Mouse (Mus musculus): Measurements from ENCODE around the gene Gm20547.
A peak's percentile ranks its signal among the peaks of the same experiment; 100 is the strongest.
"Not testable (repeated sequence)": the region's sequence is repeated elsewhere in the genome, so short reads cannot be mapped to it uniquely, and the experiment has no call there.

Gene Gm20547

GRCm38 (mm10) chr17:34881683-34882310 is at the start of gene Gm20547:
TSS of gene Gm20547 (minus strand) at chr17:34882042.
- DNase-seq (ENCODE audit: low spot score in 2 of 2), result no peak

DNA sequence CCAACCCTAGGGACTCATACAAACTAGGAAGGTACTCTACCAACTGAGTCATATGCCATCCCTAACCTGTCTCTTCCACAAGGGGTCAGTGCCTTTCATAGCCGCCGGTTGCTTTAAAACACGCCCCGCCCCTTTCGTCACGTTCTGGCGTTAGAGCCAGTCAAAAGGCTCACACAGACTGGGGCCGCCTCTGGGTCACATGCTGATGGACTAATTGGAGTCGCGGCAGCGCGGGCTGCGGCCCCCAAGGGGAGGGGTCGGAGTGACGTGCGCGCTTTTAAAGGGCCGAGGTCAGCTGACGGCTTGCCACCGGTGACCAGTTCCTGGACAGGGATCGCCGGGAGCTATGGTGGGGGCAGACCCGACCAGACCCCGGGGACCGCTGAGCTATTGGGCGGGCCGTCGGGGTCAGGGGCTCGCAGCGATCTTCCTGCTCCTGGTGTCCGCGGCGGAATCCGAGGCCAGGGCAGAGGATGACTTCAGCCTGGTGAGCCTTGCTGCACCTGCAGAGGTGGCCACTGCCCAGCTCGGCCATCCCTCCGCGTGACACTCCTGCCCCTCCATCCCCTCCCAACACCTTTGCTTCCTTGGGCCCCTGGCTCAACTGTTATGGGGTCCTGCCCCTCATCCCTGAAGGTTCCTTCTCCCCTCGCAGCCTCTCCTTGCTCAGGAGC is 49.4 kb upstream of the Gm20547 start, which contains the start of gene Neu1:
Gene Neu1, plus strand, starts transcription at position 193 of the 674 bp plus-strand sequence.
- peak; percentile 98 for DNase-seq (ENCODE audit: low spot score in 2 of 2)

DNA sequence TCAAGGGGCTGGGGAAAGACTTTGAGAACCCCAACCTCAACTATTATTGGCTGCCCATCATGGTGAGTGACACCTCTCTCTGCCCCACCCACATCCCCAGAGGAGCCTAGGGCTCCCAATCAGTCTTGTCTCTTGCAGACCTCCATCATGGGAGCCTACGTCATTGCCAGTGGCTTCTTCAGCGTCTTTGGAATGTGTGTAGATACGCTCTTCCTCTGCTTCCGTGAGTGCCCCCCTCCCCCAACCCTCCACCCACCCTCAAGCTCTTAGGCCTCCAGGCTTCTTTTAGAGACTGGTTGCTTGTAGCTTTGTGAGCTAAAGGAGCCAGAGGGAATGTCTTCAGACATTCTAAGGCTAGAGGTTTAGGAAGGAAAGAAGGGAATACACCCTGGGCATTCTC is 47.0 kb upstream of the Gm20547 start:
- no peak for DNase-seq (ENCODE audit: low spot score in 2 of 2)

GRCm38 (mm10) chr17:34927306-34928019 is 45.6 kb upstream of the Gm20547 start:
- DNase-seq (ENCODE audit: low spot score in 2 of 2), result no peak

DNA sequence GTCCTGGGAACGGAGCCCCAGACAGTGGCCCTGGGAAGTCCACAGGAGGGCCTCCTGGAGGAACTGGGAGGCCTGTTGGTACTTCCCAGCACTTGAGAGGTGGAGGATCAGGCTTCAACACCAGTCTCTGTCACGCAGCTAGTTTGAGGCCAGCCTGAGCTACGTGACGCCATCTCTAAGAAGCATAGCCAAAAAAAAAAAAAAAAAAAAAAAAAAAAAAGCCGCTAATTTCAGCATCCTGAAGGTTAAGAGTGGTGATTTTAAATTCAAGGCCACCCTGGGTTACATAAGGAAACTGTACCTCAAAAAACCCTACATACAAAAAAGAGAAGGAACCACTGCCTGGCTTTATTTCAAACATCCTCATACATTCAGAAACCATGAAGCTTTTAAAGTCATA is 42.4 kb upstream of the Gm20547 start:
- no peak for DNase-seq (ENCODE audit: low spot score in 2 of 2)

GRCm38 (mm10) chr17:34922939-34923338 is 41.1 kb upstream of the Gm20547 start:
- DNase-seq (ENCODE audit: low spot score in 2 of 2), result no peak

- DNase-seq (ENCODE audit: low spot score in 2 of 2), result no peak
These were observed 35.3 kb upstream of the Gm20547 start for GRCm38 (mm10) chr17:34917188-34917587.

DNA sequence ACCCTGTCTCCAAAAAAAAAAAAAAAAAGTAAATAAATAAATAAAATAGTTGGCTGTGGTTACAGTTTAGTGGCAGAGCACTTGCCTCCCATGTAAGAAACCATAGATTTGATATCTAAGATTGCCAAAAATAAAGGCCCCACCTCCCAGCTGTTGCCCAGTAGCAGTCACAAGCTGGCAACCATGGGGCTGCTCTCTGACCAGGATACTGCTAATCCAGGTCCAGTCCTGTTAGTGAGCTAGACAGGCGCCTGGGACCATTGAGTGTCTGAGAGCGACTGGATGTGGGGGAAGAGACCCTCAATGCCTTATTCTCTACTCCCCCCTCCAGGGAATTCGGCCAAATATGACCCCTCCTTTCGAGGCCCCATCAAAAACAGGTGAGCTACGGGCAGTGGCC is 34.5 kb upstream of the Gm20547 start:
- no peak for DNase-seq (ENCODE audit: low spot score in 2 of 2)

GRCm38 (mm10) chr17:34915410-34915831 is 33.6 kb upstream of the Gm20547 start:
- DNase-seq (ENCODE audit: low spot score in 2 of 2), result no peak

DNA sequence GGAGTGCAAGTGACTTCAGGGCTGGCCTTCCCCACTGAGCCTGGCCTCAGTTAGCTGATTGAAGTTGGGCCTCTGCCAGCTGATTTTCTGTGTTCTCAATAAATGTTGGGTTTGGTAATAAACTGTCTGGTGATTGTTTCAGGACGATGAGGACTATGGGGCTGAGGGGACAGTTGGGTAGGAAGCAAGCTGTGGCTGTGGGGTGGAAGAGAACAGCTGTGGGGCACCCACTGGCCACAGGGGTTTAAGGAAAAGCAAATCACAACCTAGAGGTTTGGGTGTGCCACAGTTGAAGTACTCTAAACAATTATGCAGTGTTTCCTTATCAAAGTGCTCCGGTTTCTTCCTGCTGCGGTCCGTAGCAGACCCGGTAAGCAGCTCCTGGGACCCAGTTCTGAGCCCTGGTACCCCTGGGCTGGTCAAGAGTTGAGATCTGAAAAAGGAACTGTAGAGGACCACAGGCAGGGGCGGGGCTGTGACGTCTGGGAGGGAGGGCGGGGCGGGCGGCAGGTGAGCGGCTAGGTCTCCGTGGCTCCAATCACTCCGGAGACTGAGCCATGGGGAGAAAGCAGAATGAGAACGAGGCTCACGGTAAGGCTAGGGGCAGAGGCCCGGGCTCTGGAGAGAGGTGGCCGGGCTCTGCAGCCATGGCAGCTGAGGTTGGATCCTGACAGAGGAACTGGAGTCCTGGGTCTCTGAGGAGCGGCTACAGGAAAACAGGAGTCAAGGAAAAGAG is 32.3 kb upstream of the Gm20547 start, which contains the start of gene Slc44a4:
Gene Slc44a4, plus strand, starts transcription at position 537 of the 736 bp plus-strand sequence.
- no peak for DNase-seq (ENCODE audit: low spot score in 2 of 2)

DNA sequence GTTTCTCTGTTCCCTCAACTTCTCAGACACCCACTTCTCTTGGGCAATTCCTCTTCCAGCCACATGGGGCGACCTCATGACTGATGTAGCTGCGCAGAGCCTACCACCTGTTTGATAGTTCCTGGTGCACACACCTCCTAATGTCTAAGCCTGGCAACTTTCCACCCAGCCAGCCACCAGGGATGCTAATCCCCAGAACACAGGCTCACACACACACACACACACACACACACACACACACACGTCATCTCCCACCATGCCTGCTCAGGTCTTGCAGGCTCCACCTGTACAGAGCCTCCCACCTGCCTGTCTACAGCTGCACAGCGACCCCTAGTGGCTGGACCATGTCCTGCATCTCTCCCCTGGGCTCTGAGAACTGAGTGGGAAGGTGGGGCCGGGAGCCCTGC is 30.1 kb upstream of the Gm20547 start:
- peak; percentile 74 to 76 for DNase-seq (ENCODE audit: low spot score in 2 of 2)

DNA sequence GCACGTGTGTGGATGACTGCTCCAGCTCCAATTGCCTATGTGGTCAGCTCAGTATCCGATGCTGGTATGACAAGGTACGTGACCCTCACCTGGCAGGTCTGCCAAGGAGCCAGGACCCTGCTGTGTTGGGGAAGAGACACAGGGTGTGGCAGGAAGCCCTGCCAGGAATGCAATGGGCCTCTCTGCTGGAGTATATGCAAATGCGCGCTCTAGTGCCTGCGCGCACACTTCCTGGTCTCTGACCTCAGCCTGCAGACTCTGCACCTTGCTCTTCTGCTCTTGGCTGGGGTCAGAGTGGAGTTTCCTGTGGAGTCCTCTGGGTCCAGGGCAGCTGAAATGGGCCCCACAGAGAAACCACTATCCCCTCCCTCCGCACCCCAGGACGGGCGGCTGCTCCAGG is 29.1 kb upstream of the Gm20547 start:
- no peak for DNase-seq (ENCODE audit: low spot score in 2 of 2)

DNA sequence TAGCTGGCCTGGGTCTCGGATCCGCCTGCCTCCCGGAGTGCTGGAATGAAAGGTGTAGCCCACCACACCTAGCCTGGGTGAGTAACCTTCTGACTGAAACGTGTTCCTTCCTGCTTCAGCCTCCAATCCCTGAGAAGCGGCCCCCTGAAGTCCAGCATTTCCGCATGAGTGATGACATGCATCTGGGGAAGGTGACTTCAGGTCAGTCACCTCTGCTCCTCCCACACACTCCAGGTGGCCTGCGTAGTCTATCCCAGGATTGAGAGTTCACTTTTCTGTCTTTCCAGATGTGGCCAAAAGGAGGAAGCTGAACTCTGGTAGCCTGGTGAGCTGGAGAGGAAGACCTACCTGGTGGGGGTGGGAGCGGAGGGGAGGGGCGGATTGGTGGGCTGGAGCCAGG is 21.1 kb upstream of the Gm20547 start:
- DNase-seq (ENCODE audit: low spot score in 2 of 2), result no peak

DNA sequence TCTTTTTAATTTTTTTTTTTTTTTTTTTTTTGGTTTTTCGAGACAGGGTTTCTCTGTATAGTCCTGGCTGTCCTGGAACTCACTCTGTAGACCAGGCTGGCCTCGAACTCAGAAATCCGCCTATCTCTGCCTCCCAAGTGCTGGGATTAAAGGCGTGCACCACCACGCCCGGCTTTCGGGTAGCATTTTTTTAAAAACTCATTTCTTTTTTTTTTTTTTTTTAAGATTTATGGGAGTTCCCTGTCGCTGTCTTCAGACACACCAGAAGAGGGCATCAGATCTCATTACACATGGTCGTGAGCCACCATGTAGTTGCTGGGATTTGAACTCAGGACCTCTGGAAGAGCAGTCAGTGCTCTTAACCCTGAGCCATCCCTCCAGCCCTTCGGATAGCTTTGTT is 20.1 kb upstream of the Gm20547 start:
- DNase-seq (ENCODE audit: low spot score in 2 of 2), result not testable (repeated sequence)

- DNase-seq (ENCODE audit: low spot score in 2 of 2), result not testable (repeated sequence)
These were observed 19.0 kb upstream of the Gm20547 start for GRCm38 (mm10) chr17:34900826-34901225.

DNA sequence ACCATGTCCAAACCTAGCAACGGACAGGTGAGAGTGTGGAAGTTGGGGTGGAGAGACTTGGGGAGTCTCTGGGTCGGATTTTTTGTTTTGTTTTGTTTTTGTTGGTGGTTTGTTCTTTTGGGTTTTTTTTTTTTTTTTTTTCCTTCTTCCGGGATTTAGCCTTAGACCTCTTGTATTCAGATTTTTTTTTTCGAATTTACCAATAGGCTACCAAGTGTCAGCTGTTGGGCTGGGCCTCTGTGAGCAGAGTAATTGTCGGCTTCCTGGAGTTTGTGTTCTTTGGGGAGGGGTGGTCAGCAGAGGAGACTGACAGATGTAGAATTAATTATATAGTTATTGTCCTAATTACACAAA is 18.0 kb upstream of the Gm20547 start:
- DNase-seq (ENCODE audit: low spot score in 2 of 2), result peak in 1 of 2 experiments; percentile 50

DNA sequence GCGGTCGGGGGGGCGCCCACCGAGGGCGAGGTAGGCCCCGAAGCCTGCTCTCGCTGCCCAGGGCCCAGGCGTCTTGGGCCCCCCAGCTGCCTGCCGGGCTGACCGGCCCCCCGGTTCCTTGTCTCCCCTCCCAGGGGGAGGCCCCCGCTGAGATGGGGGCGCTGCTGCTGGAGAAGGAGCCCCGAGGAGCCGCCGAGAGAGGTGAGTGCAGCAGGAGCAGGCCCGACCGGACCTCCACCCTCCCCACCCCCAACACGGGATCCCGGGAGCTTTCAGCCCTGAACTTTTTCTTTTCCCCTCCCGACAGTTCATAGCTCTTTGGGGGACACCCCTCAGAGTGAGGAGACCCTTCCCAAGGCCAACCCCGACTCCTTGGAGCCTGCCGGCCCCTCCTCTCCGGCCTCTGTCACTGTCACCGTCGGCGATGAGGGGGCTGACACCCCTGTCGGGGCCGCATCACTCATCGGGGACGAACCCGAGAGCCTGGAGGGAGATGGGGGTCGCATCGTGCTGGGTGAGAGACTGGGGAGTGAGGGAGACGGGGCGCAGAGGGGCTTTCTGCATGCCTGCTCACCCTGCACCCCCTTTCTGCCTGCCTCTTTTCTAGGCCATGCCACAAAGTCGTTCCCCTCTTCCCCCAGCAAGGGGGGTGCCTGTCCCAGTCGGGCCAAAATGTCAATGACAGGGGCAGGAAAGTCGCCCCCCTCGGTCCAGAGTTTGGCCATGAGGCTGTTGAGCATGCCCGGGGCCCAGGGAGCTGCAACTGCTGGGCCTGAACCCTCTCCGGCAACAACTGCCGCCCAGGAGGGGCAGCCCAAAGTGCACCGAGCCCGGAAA is 17.4 kb upstream of the Gm20547 start:
- peak; percentile 34 to 46 for DNase-seq (ENCODE audit: low spot score in 2 of 2)

DNA sequence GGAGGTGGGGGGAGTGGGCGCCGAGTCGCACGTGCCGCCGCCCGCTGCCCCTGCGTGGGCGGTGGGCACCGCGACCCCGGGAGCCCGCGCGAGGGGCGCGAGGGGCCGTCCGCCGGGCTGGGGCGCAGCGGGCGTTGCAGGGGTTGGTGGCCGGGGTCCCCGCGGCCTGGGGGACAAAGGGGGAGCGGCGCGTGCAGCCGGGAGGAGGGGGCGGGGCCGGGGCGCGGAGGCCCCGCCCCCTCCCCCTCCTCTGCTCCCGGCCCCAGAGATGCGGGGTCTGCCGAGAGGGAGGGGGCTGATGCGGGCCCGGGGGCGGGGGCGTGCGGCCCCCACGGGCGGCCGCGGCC is 16.8 kb upstream of the Gm20547 start:
- DNase-seq (ENCODE audit: low spot score in 2 of 2), result no peak

DNA sequence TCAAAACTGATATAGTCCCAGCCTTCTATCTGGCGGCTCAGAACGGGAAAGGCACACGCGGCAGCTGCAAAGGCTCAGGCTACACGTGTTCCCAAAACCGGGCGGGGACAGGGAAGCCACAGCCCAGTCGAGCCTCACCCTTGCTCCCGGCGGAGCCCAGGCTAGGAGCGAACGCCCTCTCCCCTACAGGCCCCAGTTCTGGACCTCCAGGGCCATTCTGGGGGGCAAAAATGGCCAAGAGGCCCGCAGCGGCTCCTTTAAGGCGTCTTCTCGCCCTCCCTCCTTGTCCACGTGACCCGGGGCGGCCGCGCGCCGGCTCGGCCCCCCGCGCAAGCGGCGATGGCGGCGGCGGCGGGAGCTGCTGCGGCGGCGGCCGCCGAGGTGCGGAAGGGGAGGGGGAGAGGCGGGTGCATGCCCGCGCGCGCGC is 16.3 kb upstream of the Gm20547 start, which contains the start of the genes C2 and Ehmt2:
Gene C2, minus strand, starts transcription at position 106 of the 427 bp plus-strand sequence.
Gene Ehmt2, plus strand, starts transcription at position 310 of the 427 bp plus-strand sequence.
- DNase-seq (ENCODE audit: low spot score in 2 of 2), result peak; percentile 75 to 82

- DNase-seq (ENCODE audit: low spot score in 2 of 2), result no peak
These were observed 15.7 kb upstream of the Gm20547 start for GRCm38 (mm10) chr17:34897373-34898159.

Data from spleen, postnatal 36 days (tissue).